Mouse (Mus musculus): ENCODE measurements around the gene Specc1.

DNA sequence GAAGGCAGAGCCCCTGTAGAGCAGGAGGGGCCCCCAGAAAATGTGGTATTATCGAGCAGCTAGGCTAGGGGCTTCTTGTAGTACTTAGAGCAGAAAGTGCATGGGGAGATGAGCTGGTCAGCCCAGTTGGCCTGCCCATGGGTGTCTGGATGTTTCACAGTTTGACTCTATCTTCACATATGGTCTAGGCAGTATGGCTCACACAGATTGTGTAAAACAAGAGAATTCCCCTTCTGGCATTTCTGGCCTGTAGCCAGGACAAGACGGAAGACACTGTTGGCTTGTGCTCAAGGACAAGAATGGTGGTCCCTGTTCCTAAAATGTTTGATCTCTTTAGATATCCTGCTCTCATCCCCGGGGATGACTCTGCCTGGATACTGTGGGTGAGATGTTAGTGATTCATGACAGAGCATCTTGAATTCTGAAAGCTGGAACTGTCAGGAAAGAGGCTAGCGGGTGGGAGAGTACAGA, 69.8 kb downstream of the Specc1 start:
- no peak for TF ChIP-seq POLR2A (IDR thresholded peaks at IDR 0.05; ENCODE audit: insufficient read length, low read depth)
- no peak for TF ChIP-seq REST (IDR thresholded peaks at IDR 0.05; ENCODE audit: insufficient read depth, insufficient read length)
- TF ChIP-seq E2F4 (IDR thresholded peaks at IDR 0.05; ENCODE audit: insufficient read depth) = no peak
- no peak for TF ChIP-seq CEBPB (IDR thresholded peaks at IDR 0.05; ENCODE audit: insufficient read depth, poor library complexity, severe bottlenecking)
- no peak for TF ChIP-seq SRF (IDR thresholded peaks at IDR 0.05; ENCODE audit: control insufficient read depth, insufficient read length, low read depth)

Measured in myocyte (in vitro differentiated cells).